Mouse (Mus musculus) liver, postnatal 0 days (tissue): Measurements from ENCODE around the gene Oaz1. TPM values are rescaled to one million over a fixed set of nuclear protein-coding genes. Genes with fewer than 3 reads are reported as not detected.

Experiments
- ATAC-seq: fragments of 200-750 bp; cut with Nextera tagmentation; 2 replicates; pipeline ENCODE4 v1.8.0; 2017; ENCODE audit warnings: mild to moderate bottlenecking, moderate library complexity
- DNase-seq: peaks from one replicate; pipeline ENCODE4 v3.0.0-alpha.2; 2016
- H3K27ac ChIP-seq: fragments of 300-500 bp; sonication (generic); 2 replicates; pipeline ENCODE4 v1.5.1; 2014; ENCODE audit warnings: antibody characterized with exemption, moderate library complexity, mild to moderate bottlenecking, low read depth
- H3K27me3 ChIP-seq: fragments of 300-500 bp; sonication (generic); 2 replicates; pipeline ENCODE4 v1.6.1; 2014; ENCODE audit warnings: low read length, control low read depth, mixed read lengths; ENCODE audit not compliant: insufficient read depth
- H3K36me3 ChIP-seq: fragments of 300-500 bp; sonication (generic); replicated peaks from 2 replicates; pipeline ENCODE4 v1.6.1; 2014; ENCODE audit warnings: mild to moderate bottlenecking, control low read depth, low read length, moderate library complexity, mixed read lengths; ENCODE audit not compliant: insufficient read depth
- H3K4me1 ChIP-seq: fragments of 300-500 bp; sonication (generic); 2 replicates; pipeline ENCODE4 v1.6.1; 2014; ENCODE audit warnings: antibody characterized with exemption, mild to moderate bottlenecking, control low read depth; ENCODE audit not compliant: insufficient read depth
- H3K4me2 ChIP-seq: fragments of 300-500 bp; sonication (generic); 2 replicates; pipeline ENCODE4 v1.6.1; 2014; ENCODE audit warnings: low read depth, mild to moderate bottlenecking, low read length, moderate library complexity, mixed read lengths
- H3K4me3 ChIP-seq: fragments of 300-500 bp; sonication (generic); 2 replicates; pipeline ENCODE4 v1.5.1; 2014; ENCODE audit warnings: low read depth, low read length
- H3K9ac ChIP-seq: fragments of 300-500 bp; sonication (generic); replicated peaks from 2 replicates; pipeline ENCODE4 v1.6.1; 2014; ENCODE audit warnings: mild to moderate bottlenecking, moderate library complexity
- H3K9me3 ChIP-seq: fragments of 300-500 bp; sonication (generic); 2 replicates; pipeline ENCODE4 v1.6.1; 2016; ENCODE audit warnings: mild to moderate bottlenecking, control low read depth, low read length, mixed read lengths
- CTCF ChIP-seq: sonication (generic); IDR thresholded peaks from 2 replicates; pipeline ENCODE4 v1.5.1; 2016; ENCODE audit warnings: antibody characterized with exemption, low read depth
- EP300 ChIP-seq: IDR thresholded peaks from 2 replicates; pipeline ENCODE4 v1.6.1; 2016; ENCODE audit warnings: antibody characterized with exemption, low read depth, mild to moderate bottlenecking
- WGBS: fragments of 180-500 bp; shearing (Covaris S2); extraction: QIAGEN DNeasy Blood & Tissue Kit; methylation state at CpG from one replicate; pipeline ENCODE4 v1.1.7; 2014; ENCODE audit not compliant: insufficient replicate concordance; 5-methylcytosine and 5-hydroxymethylcytosine counted together
- polyA plus RNA-seq: library from polyadenylated mRNA; unstranded; fragments of >200 nt; fragmentation: Nextera tagmentation; extraction: Ambion mirVana; gene quantifications from 2 replicates; pipeline ENCODE4 v1.2.1, GENCODE M21; 2015

Gene Oaz1
- polyA plus RNA-seq, 1 experiment from 2014 or later: 1,029 TPM

DNA sequence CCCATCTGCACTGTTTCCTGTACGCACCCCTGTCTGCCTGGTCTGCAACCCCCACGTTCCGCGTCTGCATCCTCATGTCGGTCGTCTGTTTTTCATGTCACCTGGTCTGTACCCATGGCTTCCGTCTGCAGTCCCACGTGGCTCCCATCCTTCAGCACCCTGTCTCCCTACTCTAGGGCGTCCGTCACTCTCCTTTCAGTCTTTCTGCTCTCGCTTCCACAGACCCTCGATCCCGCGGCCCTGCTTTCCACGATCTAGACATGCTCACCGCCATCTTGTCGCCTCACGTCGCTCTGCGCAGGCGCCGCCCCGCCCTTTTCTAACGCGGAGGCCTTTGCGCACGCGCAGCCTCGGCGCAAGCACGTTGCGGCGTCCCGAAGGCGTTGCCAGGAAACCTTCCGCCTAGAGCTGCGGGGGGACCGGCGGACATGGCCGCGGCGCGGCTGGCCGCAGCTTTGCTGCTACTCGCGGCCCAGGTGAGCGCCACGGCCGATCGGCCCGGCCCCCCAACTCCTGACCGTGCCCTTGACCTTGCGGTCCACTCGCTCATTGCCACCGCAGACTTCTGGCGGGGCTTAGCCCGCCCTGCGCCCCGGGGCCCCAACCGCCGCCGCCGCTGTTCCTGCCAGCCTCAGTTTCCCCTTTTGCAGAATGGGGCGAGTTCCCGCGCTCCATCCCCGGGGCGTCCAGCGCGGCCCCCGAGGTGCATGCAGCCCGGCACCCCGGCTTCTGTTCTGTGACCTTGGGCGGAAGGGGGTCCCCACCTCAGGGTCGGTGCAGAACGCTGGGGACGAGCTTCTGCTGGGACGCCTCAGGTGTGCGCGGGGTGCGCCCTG is 28.7 kb downstream of the Oaz1 start, which contains the start of the genes Lsm7 and Sppl2b:
Gene Lsm7, minus strand, starts transcription at position 297 of the 836 bp plus-strand sequence.
Gene Sppl2b, plus strand, starts transcription at position 363 of the 836 bp plus-strand sequence.
- Histone ChIP-seq H3K27me3 (no peaks in the 10 kb centered on the region), H3K36me3 (peaks cover 16% of the 10 kb centered on the region), H3K9me3 (no peaks in the 10 kb centered on the region), H3K27ac (peak within 1 kb of the TSS; percentile 98), H3K4me2 (peak within 1 kb of the TSS; percentile 98), H3K4me3 (peak within 1 kb of the TSS; percentile 90), H3K9ac (peak within 1 kb of the TSS; percentile 86), H3K4me1 (peaks cover 35% of the 10 kb centered on the region)
- TF ChIP-seq CTCF (no peak), EP300 (no peak)
- DNase-seq (peak; percentile 98), ATAC-seq (peak; percentile 48)
- WGBS: under 1% methylated on average over 79 of the region's 81 CpGs

DNA sequence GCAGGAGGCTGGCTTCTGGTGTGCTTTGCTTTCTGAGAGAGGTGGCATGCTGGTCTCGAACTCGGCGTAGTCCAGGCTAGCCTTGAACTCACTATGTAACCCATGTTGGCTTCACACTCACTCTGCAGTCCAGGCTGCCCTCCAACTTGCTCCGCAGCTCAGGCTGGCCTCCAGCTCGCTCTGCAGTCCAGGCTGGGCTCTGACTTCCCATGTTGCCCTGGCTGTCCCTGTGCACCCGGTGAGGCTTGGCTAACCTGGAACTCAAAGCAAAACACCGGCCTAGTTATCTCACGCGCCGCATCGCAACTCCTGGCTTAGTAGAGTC is 29.3 kb downstream of the Oaz1 start:
- peak overlapping the region; percentile 90 for H3K4me3 ChIP-seq
- WGBS: 16% methylated on average over 11 of the region's 11 CpGs
- no peaks in the 10 kb centered on the region for H3K27me3 ChIP-seq
- peaks cover 16% of the 10 kb centered on the region for H3K36me3 ChIP-seq
- H3K4me2 ChIP-seq: peak overlapping the region; percentile 98
- H3K4me1 ChIP-seq: peaks cover 35% of the 10 kb centered on the region
- ATAC-seq (no peak), DNase-seq (peak; percentile 42)
- peak overlapping the region; percentile 86 for H3K9ac ChIP-seq
- peak overlapping the region; percentile 98 for H3K27ac ChIP-seq
- TF ChIP-seq CTCF (no peak), EP300 (no peak)
- no peaks in the 10 kb centered on the region for H3K9me3 ChIP-seq

DNA sequence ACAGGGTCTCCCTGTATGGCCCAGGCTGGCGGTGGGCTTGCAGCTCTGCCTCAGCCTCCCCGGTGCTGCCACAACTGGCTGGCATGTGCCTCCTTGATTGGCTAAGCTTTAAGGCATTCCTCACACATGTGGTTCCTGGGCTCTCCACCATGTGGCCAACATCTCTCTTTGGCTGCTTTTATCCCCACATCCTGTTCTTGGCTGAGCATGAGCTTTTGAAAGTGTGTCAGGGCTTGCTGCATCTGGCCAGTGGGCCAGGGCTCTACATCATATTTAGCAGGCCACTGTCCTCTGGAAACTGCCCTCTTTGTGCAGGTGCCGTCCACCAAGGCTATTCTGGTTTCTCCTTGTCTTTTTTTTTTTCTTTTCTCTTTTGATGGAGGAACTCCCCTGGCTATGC is 29.8 kb downstream of the Oaz1 start:
- peak overlapping the region; percentile 90 for H3K4me3 ChIP-seq
- H3K27me3 ChIP-seq: no peaks in the 10 kb centered on the region
- H3K9ac ChIP-seq: peak overlapping the region; percentile 86
- no peaks in the 10 kb centered on the region for H3K9me3 ChIP-seq
- ATAC-seq (no peak), DNase-seq (peak; percentile 42)
- H3K4me1 ChIP-seq: peaks cover 35% of the 10 kb centered on the region
- WGBS: 53% methylated on average over 3 of the region's 3 CpGs
- H3K4me2 ChIP-seq: peak overlapping the region; percentile 98
- TF ChIP-seq CTCF: peak; percentile 43
- 0 out of 2 replicates have a peak, but pooled peaks have one; percentile 28 for TF ChIP-seq EP300
- H3K27ac ChIP-seq: peak overlapping the region; percentile 98
- H3K36me3 ChIP-seq: peaks cover 19% of the 10 kb centered on the region

DNA sequence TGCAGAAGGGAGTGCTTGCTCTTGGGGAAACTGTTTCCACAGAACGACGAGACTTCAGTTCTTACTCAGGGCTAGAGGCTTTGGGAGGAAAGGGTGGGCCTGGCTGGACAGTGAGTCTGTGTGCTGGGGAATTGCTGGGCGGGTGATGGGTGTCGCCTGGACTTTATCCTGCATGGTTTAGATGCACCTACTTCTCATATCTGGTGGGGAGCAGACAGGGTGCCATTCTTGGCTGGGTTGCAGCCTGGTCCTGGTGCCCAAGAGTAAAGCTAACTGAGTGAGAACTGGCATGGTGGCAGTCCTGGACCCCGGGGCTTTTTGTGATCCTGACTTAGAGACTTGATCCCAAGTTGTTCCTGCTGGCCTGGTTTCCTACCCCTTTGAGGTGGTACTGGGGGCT is 30.5 kb downstream of the Oaz1 start:
- Histone ChIP-seq H3K27me3 (no peaks in the 10 kb centered on the region), H3K9me3 (no peaks in the 10 kb centered on the region), H3K27ac (peak overlapping the region; percentile 98), H3K4me2 (peak overlapping the region; percentile 98), H3K9ac (peak overlapping the region; percentile 86), H3K4me1 (peaks cover 35% of the 10 kb centered on the region), H3K36me3 (peaks cover 19% of the 10 kb centered on the region), H3K4me3 (peak overlapping the region; percentile 90)
- 61% methylated on average over 5 of the region's 5 CpGs for WGBS
- ATAC-seq (peak; percentile 2; the same call in 1 of the 2 replicates), DNase-seq (peak; percentile 55)
- TF ChIP-seq EP300 (peak; percentile 46; the same call in 1 of the 2 replicates), CTCF (no peak)

DNA sequence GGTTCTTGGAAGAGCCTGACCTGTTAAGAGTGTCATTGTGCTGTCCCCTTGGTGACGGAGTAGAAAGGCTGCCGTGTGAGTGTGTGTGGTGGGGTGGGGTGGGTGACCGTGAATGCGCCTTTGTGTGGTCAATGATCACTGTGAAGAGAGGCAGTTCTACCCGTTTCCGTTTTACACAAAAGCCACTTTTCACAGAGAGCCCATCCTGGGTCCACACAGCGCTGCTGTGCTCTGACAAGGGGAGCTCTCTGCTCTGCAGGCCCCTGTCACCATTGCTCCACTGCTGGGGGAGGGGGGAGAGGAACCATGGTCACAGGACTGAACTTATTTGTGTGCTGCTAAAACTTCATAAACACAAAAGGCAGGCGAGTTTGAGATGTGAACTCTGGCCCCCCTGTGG is 30.9 kb downstream of the Oaz1 start:
- peaks cover 35% of the 10 kb centered on the region for H3K4me1 ChIP-seq
- ATAC-seq: no peak
- TF ChIP-seq EP300 (no peak), CTCF (no peak)
- no peaks in the 10 kb centered on the region for H3K9me3 ChIP-seq
- H3K27ac ChIP-seq: peak overlapping the region; percentile 98
- H3K27me3 ChIP-seq: no peaks in the 10 kb centered on the region
- peak overlapping the region; percentile 86 for H3K9ac ChIP-seq
- H3K4me3 ChIP-seq: peak overlapping the region; percentile 90
- peak overlapping the region; percentile 98 for H3K4me2 ChIP-seq
- no peak for DNase-seq
- peaks cover 22% of the 10 kb centered on the region for H3K36me3 ChIP-seq
- whole genome bisulfite sequencing: 59% methylated on average over 8 of the region's 8 CpGs

DNA sequence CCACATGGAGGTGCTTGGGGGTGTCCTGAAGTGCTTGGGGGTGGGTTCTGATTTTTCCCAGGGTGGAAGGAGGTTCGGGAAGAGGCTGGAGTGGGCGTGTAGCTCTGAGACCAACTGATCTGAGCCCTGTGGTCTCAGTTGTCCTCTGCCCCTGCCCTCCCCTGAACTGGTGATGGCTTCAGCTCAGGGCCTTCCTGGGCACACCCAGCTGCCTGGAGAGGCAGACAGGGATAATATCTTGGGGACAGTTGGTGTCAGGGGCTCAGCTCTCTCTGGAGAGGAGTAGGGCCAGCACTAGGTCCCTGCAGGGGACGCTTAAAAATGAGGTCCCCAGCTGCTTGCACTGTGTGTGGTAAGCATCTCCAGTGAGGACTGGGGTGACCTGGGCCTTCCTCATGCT is 31.4 kb downstream of the Oaz1 start:
- H3K9ac ChIP-seq: peak overlapping the region; percentile 86
- DNase-seq (peak; percentile 54), ATAC-seq (peak; percentile 62)

More for the DNA sequence above, 31.4 kb downstream of the Oaz1 start:
- Histone ChIP-seq H3K4me3 (peak overlapping the region; percentile 90), H3K4me2 (peak overlapping the region; percentile 98), H3K27me3 (no peaks in the 10 kb centered on the region), H3K36me3 (peaks cover 25% of the 10 kb centered on the region), H3K4me1 (peaks cover 38% of the 10 kb centered on the region), H3K9me3 (no peaks in the 10 kb centered on the region), H3K27ac (peak overlapping the region; percentile 98)
- 69% methylated on average over 3 of the region's 3 CpGs for WGBS
- TF ChIP-seq EP300: no peak
- TF ChIP-seq CTCF: no peak
